Mouse (Mus musculus): Measurements from ENCODE around the gene Rpl37. TPM values are rescaled to one million over a fixed set of nuclear protein-coding genes. Genes with fewer than 3 reads are reported as not detected.
A peak's percentile ranks its signal among the peaks of the same experiment; 100 is the strongest.

Rpl37 gene
- 354 and 411 TPM in 2 replicates for polyA plus RNA-seq (2015; fragmentation: Nextera tagmentation; extraction: Ambion mirVana)

DNA sequence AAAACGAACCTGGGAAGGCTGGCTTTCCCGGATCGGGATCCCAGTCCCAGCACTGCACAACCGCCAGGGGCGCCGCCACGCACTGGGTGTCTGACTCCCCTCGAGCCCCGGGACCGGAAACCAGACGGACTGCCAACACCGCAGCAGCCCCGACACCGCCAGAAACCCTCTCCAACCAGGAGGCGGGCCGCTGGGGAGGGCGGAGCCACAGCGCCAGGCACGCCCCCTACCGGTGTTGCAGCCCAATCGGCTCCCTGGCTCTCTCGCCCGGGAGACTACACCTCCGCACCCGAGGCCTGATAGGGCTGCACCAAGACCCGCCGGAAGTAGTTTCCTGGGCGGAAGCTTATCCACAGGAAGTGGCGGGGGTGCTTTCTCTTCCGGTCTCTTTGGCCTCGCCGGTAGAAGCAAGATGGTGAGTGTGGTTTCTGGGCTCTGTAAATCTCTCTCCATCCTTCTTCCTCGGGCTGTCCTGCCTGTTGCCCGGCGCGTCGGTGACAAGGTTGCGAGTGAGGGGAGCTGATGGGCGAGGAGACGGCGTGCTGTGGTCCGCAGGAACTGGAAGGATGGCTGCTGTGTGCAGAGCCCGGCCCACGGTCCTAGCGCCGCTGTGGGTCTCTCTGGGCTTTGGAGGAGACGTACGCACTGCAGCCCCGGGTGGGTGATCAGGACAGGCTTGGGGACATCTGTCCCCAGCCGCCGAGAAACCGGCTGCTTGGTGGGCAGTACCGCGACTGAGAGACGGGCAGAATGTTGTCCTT lies at the start of gene Rpl37:
Gene Rpl37 (plus strand): TSS at position 376 of the 761 bp plus-strand sequence.
- peak within 1 kb of the TSS; percentile 96 for H3K4me3 ChIP-seq
- H3K4me1 ChIP-seq (replicated peaks), result peaks cover 31% of the 10 kb centered on the region
- H3K27me3 ChIP-seq, result no peaks in the 10 kb centered on the region
- peak within 1 kb of the TSS; percentile 92 for H3K27ac ChIP-seq (replicated peaks)
- peak within 1 kb of the TSS; percentile 97 for H3K9ac ChIP-seq
- peaks cover 41% of the 10 kb centered on the region for H3K36me3 ChIP-seq
- peak; percentile 99 for ATAC-seq (ENCODE audit: low read depth)
- peak within 1 kb of the TSS; percentile 91 for H3K4me2 ChIP-seq
- no peaks in the 10 kb centered on the region for H3K9me3 ChIP-seq
- WGBS, result under 1% methylated on average over 55 of the region's 55 CpGs

DNA sequence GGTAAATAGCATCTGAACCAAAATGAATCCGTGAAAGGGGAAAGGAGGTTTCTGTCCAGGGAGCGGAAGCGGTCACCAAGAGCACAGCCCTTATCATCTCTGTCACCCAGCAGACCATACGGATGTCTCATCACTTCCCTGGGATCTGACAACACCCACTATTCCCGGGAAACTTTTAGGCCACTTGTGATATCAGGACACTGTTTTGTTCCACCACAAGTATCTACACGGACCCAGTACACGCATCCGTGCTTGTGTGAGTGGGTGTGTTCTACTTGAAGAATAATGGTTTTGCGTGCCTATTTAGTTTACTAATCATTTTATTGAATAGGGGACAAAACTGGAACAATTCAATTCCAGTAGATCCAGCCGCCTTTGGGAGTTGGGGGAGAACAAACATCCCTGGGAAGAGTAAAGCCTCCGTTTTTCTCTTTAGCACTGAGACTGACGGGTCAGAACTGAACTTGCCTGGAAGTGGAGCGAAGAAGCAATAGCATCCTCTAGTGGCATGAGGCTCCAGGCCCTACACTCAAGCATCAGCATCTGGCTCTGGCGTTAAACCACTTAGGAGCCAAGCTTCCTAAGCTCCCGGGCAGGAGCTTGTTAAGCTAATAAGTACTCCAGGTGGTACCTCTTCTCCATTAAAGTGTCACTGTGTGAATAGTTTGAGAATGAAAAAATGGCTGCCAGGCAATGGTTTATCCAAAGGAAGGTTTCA lies 47.5 kb upstream of the Rpl37 start:
- H3K4me1 ChIP-seq (replicated peaks), result no peaks in the 10 kb centered on the region
- no peaks in the 10 kb centered on the region for H3K27me3 ChIP-seq
- H3K9me3 ChIP-seq, result no peaks in the 10 kb centered on the region
- no peak overlapping the region for H3K27ac ChIP-seq (replicated peaks)
- no peak for ATAC-seq (ENCODE audit: low read depth)
- H3K36me3 ChIP-seq, result no peaks in the 10 kb centered on the region
- H3K4me3 ChIP-seq, result no peak overlapping the region
- WGBS, result 60% methylated on average over 15 of the region's 15 CpGs
- H3K9ac ChIP-seq, result no peak overlapping the region
- H3K4me2 ChIP-seq, result no peak overlapping the region

DNA sequence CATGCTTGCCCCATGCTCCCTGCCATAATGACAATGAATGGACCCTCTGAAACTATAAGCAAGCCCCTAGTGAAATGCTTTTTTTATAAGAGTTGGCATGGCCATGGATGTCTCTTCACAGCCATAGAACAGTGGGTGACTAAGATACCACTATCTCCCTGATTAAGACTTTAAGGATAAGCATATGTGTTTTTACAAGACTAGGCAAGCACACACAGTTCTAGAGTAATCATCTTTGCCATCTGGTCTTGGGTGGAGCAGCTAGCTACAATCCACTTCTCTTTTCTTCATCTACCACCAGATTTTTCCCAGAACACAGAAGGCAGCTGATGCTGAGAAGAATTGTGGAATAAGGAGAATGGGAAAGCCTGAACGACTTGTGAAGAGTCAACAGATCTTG lies 35.2 kb upstream of the Rpl37 start:
- Histone ChIP-seq H3K9me3 (no peaks in the 10 kb centered on the region), H3K4me2 (no peak overlapping the region), H3K27me3 (no peaks in the 10 kb centered on the region), H3K36me3 (no peaks in the 10 kb centered on the region), H3K4me3 (no peak overlapping the region), H3K27ac (replicated peaks) (no peak overlapping the region), H3K4me1 (replicated peaks) (no peaks in the 10 kb centered on the region), H3K9ac (no peak overlapping the region)
- WGBS, result 92% methylated on average over 1 of the region's 1 CpGs
- ATAC-seq (ENCODE audit: low read depth), result no peak

DNA sequence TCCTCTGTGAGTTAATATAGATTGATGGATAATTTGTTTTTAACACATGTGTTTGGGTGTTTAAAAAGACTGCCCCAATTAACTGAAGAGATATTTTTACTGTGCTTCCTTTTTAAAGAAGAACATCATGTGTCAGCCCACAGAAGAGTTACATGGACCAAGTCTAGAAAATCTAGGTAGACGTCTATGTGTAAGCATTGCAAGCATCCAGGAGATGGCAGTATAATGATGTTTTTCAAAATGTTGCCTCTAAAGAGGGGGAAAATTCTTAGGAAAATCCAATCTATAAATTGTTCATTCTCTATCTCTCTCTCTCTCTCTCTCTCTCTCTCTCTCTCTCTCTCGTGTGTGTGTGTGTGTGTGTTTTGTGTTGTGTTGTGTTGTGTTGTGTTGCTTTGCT lies 30.3 kb upstream of the Rpl37 start:
- WGBS, result 11% methylated on average over 2 of the region's 2 CpGs
- Histone ChIP-seq H3K9me3 (no peaks in the 10 kb centered on the region), H3K36me3 (no peaks in the 10 kb centered on the region), H3K27ac (replicated peaks) (no peak overlapping the region), H3K27me3 (no peaks in the 10 kb centered on the region), H3K4me3 (no peak overlapping the region), H3K4me1 (replicated peaks) (peaks cover 4% of the 10 kb centered on the region; the same call in 1 of the 2 replicates), H3K9ac (no peak overlapping the region), H3K4me2 (no peak overlapping the region)
- no peak for ATAC-seq (ENCODE audit: low read depth)

DNA sequence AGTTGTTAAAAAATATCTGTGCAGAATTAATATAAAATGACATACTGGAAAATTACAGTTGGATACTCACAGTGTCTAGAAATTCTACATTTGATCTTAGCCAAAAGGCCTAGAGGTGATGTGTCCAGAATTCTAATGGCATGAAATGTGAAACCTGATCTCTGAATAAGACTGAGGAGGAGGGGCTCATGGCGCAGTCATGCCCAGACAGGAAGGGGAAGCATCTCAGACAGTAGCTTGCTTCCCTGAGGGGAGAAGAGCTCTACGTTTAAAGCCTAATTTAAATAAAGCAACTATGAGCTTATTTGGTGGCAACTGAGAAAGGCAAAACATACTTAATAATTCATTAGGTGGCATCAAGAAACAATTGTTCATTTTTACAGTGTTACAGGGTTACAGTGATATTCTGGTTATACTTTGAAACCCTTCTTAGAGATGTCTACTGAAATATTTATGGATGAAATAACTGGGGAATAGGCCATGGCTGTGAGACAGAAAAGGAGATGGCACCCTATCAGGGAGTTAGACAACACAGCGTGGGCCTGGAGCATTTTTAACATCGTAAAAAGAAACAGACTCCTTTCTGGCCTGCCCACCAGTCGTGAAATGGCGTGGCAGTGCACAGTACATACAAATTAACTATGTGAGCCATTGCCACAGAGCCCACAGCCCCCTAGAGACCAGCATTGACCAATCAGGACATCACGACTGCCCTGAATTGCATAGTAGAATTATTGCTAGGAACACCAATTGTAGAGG lies 27.4 kb upstream of the Rpl37 start:
- H3K9ac ChIP-seq, result no peak overlapping the region
- H3K4me3 ChIP-seq, result no peak overlapping the region
- H3K4me1 ChIP-seq (replicated peaks), result peaks cover 4% of the 10 kb centered on the region; the same call in 1 of the 2 replicates
- 47% methylated on average over 7 of the region's 7 CpGs for WGBS
- ATAC-seq (ENCODE audit: low read depth), result peak; percentile 86
- no peaks in the 10 kb centered on the region for H3K36me3 ChIP-seq
- H3K4me2 ChIP-seq, result no peak overlapping the region
- H3K27me3 ChIP-seq, result no peaks in the 10 kb centered on the region
- no peak overlapping the region for H3K27ac ChIP-seq (replicated peaks)
- H3K9me3 ChIP-seq, result no peaks in the 10 kb centered on the region

GRCm38 (mm10) chr15:5090131-5090530 lies 26.3 kb upstream of the Rpl37 start:
- Histone ChIP-seq H3K9ac (no peak overlapping the region), H3K27me3 (no peaks in the 10 kb centered on the region), H3K27ac (replicated peaks) (no peak overlapping the region), H3K4me1 (replicated peaks) (peaks cover 4% of the 10 kb centered on the region; the same call in 1 of the 2 replicates), H3K36me3 (no peaks in the 10 kb centered on the region), H3K9me3 (0 out of 2 replicates have a peak, but pooled peaks cover 4% of the 10 kb centered on the region), H3K4me3 (no peak overlapping the region), H3K4me2 (no peak overlapping the region)
- 86% methylated on average over 10 of the region's 10 CpGs for WGBS
- ATAC-seq (ENCODE audit: low read depth), result no peak

- Histone ChIP-seq H3K9me3 (0 out of 2 replicates have a peak, but pooled peaks cover 5% of the 10 kb centered on the region), H3K36me3 (no peaks in the 10 kb centered on the region), H3K9ac (no peak overlapping the region), H3K27me3 (no peaks in the 10 kb centered on the region), H3K27ac (replicated peaks) (no peak overlapping the region), H3K4me2 (no peak overlapping the region), H3K4me1 (replicated peaks) (no peaks in the 10 kb centered on the region), H3K4me3 (no peak overlapping the region)
- WGBS, result 84% methylated on average over 11 of the region's 11 CpGs
- ATAC-seq (ENCODE audit: low read depth), result no peak
These were observed 20.7 kb upstream of the Rpl37 start for GRCm38 (mm10) chr15:5095534-5096301.

- Histone ChIP-seq H3K4me2 (no peak overlapping the region), H3K9ac (no peak overlapping the region), H3K4me3 (no peak overlapping the region), H3K27ac (replicated peaks) (no peak overlapping the region), H3K36me3 (no peaks in the 10 kb centered on the region), H3K9me3 (0 out of 2 replicates have a peak, but pooled peaks cover 5% of the 10 kb centered on the region), H3K4me1 (replicated peaks) (no peaks in the 10 kb centered on the region), H3K27me3 (no peaks in the 10 kb centered on the region)
- no peak for ATAC-seq (ENCODE audit: low read depth)
- WGBS, result 88% methylated on average over 1 of the region's 1 CpGs
These were observed 19.1 kb upstream of the Rpl37 start for GRCm38 (mm10) chr15:5097376-5097775.

- H3K4me2 ChIP-seq, result no peak overlapping the region
- no peak overlapping the region for H3K4me3 ChIP-seq
- WGBS, result 90% methylated on average over 4 of the region's 4 CpGs
- H3K9me3 ChIP-seq, result no peaks in the 10 kb centered on the region
- H3K9ac ChIP-seq, result no peak overlapping the region
- no peaks in the 10 kb centered on the region for H3K4me1 ChIP-seq (replicated peaks)
- H3K27ac ChIP-seq (replicated peaks), result no peak overlapping the region
- H3K27me3 ChIP-seq, result no peaks in the 10 kb centered on the region
- no peaks in the 10 kb centered on the region for H3K36me3 ChIP-seq
- no peak for ATAC-seq (ENCODE audit: low read depth)
These were observed 14.1 kb upstream of the Rpl37 start for GRCm38 (mm10) chr15:5102312-5102711.

DNA sequence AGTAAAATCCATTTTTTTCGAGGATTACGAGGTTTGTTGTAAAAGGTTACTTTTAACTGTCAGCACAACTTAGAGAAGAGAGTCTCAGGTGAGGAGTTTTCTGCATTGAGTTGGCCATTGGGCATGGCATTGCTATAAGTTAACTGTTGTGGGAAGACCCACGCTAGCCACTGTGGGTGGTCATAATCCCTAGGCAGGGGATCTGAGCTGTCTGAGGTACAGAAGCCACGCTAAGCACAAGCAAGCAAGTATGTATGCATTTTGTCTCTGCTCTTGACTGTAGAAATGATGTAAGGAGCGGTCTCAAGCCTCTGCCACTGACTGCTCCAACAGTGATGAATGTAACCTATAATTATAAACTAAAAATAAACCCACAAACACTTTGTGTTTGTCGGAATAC lies 10.6 kb upstream of the Rpl37 start:
- Histone ChIP-seq H3K4me1 (replicated peaks) (no peaks in the 10 kb centered on the region), H3K4me3 (no peak overlapping the region), H3K36me3 (no peaks in the 10 kb centered on the region), H3K27ac (replicated peaks) (no peak overlapping the region), H3K9ac (no peak overlapping the region), H3K9me3 (no peaks in the 10 kb centered on the region), H3K4me2 (no peak overlapping the region), H3K27me3 (no peaks in the 10 kb centered on the region)
- ATAC-seq (ENCODE audit: low read depth), result no peak
- 82% methylated on average over 6 of the region's 6 CpGs for WGBS

DNA sequence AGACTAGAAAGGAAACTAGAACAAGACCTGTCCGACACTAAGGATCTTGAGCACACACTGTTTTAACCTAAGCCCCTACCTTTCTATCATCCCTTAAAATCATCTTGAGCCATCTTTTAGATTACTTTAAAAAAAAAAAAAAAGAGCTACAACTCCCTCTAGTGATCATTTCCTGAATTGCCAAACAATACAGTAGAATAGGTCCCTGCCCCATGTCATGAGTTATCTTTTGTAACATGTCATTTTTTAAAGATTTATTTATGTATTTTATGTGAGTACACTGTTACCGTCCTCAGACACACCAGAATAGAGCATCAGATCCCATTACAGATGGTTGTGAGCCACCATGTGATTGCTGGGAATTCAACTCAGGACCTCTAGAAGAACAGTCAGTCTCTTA lies 10.2 kb upstream of the Rpl37 start:
- H3K27ac ChIP-seq (replicated peaks), result no peak overlapping the region
- no peaks in the 10 kb centered on the region for H3K9me3 ChIP-seq
- no peak overlapping the region for H3K9ac ChIP-seq
- ATAC-seq (ENCODE audit: low read depth), result no peak; the same call in 1 of the 2 replicates
- H3K4me3 ChIP-seq, result no peak overlapping the region
- H3K4me2 ChIP-seq, result no peak overlapping the region
- H3K36me3 ChIP-seq, result no peaks in the 10 kb centered on the region
- 56% methylated on average over 2 of the region's 2 CpGs for WGBS
- no peaks in the 10 kb centered on the region for H3K27me3 ChIP-seq
- no peaks in the 10 kb centered on the region for H3K4me1 ChIP-seq (replicated peaks)

Measured in neural tube, embryonic 13.5 days (tissue).